Mouse (Mus musculus) frontal cortex, adult 2 months (tissue): Measurements from ENCODE around the gene Paxbp1. TPM values are rescaled to one million over a fixed set of nuclear protein-coding genes. Genes with fewer than 3 reads are reported as not detected.

ENCODE experiments used
- DNase-seq, 2 experiments: peaks; one replicate each; pipeline ENCODE4 v3.0.0; 2022; ENCODE audit warnings: low spot score in 1 of 2; ENCODE audit errors: extremely low spot score in 1 of 2
- polyA plus RNA-seq: library from polyadenylated mRNA; depleted of rRNA; stranded (reverse); fragments of >200 nt; gene quantifications from 2 replicates; pipeline ENCODE4 v1.2.3, GENCODE M21; 2012; rRNA removed

Paxbp1 gene
- polyA plus RNA-seq, 1 experiment = 103 TPM

- DNase-seq = no peak
These were observed 43.2 kb downstream of the Paxbp1 start for GRCm38 (mm10) chr16:91001098-91001497.

GRCm38 (mm10) chr16:90999827-91000226 lies 44.5 kb downstream of the Paxbp1 start:
- no peak for DNase-seq

GRCm38 (mm10) chr16:90997822-90998221 lies 46.5 kb downstream of the Paxbp1 start:
- DNase-seq = peak in 1 of 2 experiments; percentile 64

GRCm38 (mm10) chr16:90996327-90997243 lies 47.8 kb downstream of the Paxbp1 start:
- DNase-seq = no peak

GRCm38 (mm10) chr16:90995498-90995897 lies 48.8 kb downstream of the Paxbp1 start:
- DNase-seq = no peak

- DNase-seq = no peak
These were observed 49.3 kb downstream of the Paxbp1 start for GRCm38 (mm10) chr16:90995023-90995422.

- DNase-seq = no peak
These were observed 55.2 kb downstream of the Paxbp1 start for GRCm38 (mm10) chr16:90989162-90989561.

- no peak for DNase-seq
These were observed 55.7 kb downstream of the Paxbp1 start for GRCm38 (mm10) chr16:90988665-90989064.

GRCm38 (mm10) chr16:90988039-90988438 lies 56.3 kb downstream of the Paxbp1 start:
- no peak for DNase-seq

GRCm38 (mm10) chr16:90971004-90971403 lies 73.3 kb downstream of the Paxbp1 start:
- DNase-seq = peak in 1 of 2 experiments; percentile 25

GRCm38 (mm10) chr16:90966241-90966640 lies 78.1 kb downstream of the Paxbp1 start:
- no peak for DNase-seq

- no peak for DNase-seq
These were observed 80.0 kb downstream of the Paxbp1 start for GRCm38 (mm10) chr16:90964302-90964701.

Other genes starting within 250 kb of the Paxbp1 start
- 5.6 and 6.8 TPM in 2 replicates for gene Urb1, start 234.1 kb downstream of the Paxbp1 start, polyA plus RNA-seq
- gene Eva1c, start 217.8 kb downstream of the Paxbp1 start, polyA plus RNA-seq = 2.8 and 2.9 TPM in 2 replicates
- 35.6 and 40.2 TPM in 2 replicates for gene Cfap298, start 109.4 kb downstream of the Paxbp1 start, polyA plus RNA-seq
- gene Synj1, start 33.2 kb downstream of the Paxbp1 start, polyA plus RNA-seq = 141 and 155 TPM in 2 replicates
- gene 4932438H23Rik, start 50.6 kb upstream of the Paxbp1 start, polyA plus RNA-seq = 1.0 and 1.6 TPM in 2 replicates
- 30.1 and 31.8 TPM in 2 replicates for gene Olig2, start 180.9 kb upstream of the Paxbp1 start, polyA plus RNA-seq
- gene Olig1, start 225.2 kb upstream of the Paxbp1 start, polyA plus RNA-seq = 163 and 191 TPM in 2 replicates